Mouse (Mus musculus): ENCODE results near the gene Apod. TPM values are rescaled to one million over a fixed set of nuclear protein-coding genes. Genes with fewer than 3 reads are reported as not detected.
"Not testable (repeated sequence)": the region's sequence is repeated elsewhere in the genome, so short reads cannot be mapped to it uniquely, and the experiment has no call there.

Gene Apod
- polyA plus RNA-seq, 1 experiment from 2014 or later = 0.35 TPM

- no peak overlapping the region for H3K9ac ChIP-seq
- no peaks in the 10 kb centered on the region for H3K27me3 ChIP-seq
- H3K4me1 ChIP-seq (replicated peaks) = peaks cover 5% of the 10 kb centered on the region
- no peak overlapping the region for H3K4me3 ChIP-seq
- no peak overlapping the region for H3K4me2 ChIP-seq
- no peaks in the 10 kb centered on the region for H3K9me3 ChIP-seq (replicated peaks)
- ATAC-seq (replicated peaks; ENCODE audit: insufficient number of reproducible peaks, insufficient read depth, low FRiP score, low read depth) = no peak
- H3K36me3 ChIP-seq = no peaks in the 10 kb centered on the region
- no peak overlapping the region for H3K27ac ChIP-seq
- 90% methylated on average over 7 of the region's 7 CpGs for WGBS
Observed at GRCm38 (mm10) chr16:31320954-31321353, 6.3 kb upstream of the Apod start.

GRCm38 (mm10) chr16:31319723-31320122 is 5.1 kb upstream of the Apod start:
- H3K27me3 ChIP-seq; H3K9ac ChIP-seq; H3K36me3 ChIP-seq; ATAC-seq (replicated peaks; ENCODE audit: insufficient number of reproducible peaks, insufficient read depth, low FRiP score, low read depth); H3K9me3 ChIP-seq (replicated peaks); H3K4me1 ChIP-seq (replicated peaks); H3K4me3 ChIP-seq; H3K4me2 ChIP-seq: not testable (repeated sequence)
- H3K27ac ChIP-seq = peak overlapping the region; percentile 34
- 64% methylated on average over 3 of the region's 3 CpGs for WGBS

GRCm38 (mm10) chr16:31319316-31319715 is 4.7 kb upstream of the Apod start:
- Histone ChIP-seq H3K4me2 (no peak overlapping the region), H3K4me3 (no peak overlapping the region), H3K36me3 (no peaks in the 10 kb centered on the region), H3K27ac (peak overlapping the region; percentile 34), H3K27me3 (no peaks in the 10 kb centered on the region), H3K4me1 (replicated peaks) (peaks cover 5% of the 10 kb centered on the region), H3K9me3 (replicated peaks) (no peaks in the 10 kb centered on the region), H3K9ac (no peak overlapping the region)
- WGBS = 48% methylated on average over 4 of the region's 4 CpGs
- no peak for ATAC-seq (replicated peaks; ENCODE audit: insufficient number of reproducible peaks, insufficient read depth, low FRiP score, low read depth)

- WGBS = 74% methylated on average over 2 of the region's 2 CpGs
- Histone ChIP-seq H3K9me3 (replicated peaks) (no peaks in the 10 kb centered on the region), H3K4me2 (no peak overlapping the region), H3K36me3 (no peaks in the 10 kb centered on the region), H3K9ac (no peak overlapping the region), H3K4me3 (no peak overlapping the region), H3K4me1 (replicated peaks) (peaks cover 5% of the 10 kb centered on the region), H3K27me3 (no peaks in the 10 kb centered on the region), H3K27ac (no peak overlapping the region)
- ATAC-seq (replicated peaks; ENCODE audit: insufficient number of reproducible peaks, insufficient read depth, low FRiP score, low read depth) = no peak
Observed at GRCm38 (mm10) chr16:31318418-31318817, 3.8 kb upstream of the Apod start.

GRCm38 (mm10) chr16:31316246-31317143 is 1.9 kb upstream of the Apod start:
- H3K36me3 ChIP-seq; H3K9ac ChIP-seq; H3K4me1 ChIP-seq (replicated peaks); H3K4me2 ChIP-seq; H3K4me3 ChIP-seq; H3K27me3 ChIP-seq; H3K9me3 ChIP-seq (replicated peaks); ATAC-seq (replicated peaks; ENCODE audit: insufficient number of reproducible peaks, insufficient read depth, low FRiP score, low read depth): not testable (repeated sequence)
- 48% methylated on average over 12 of the region's 12 CpGs for WGBS
- H3K27ac ChIP-seq = peak overlapping the region; percentile 42

GRCm38 (mm10) chr16:31315294-31315693 is 686 bp upstream of the Apod start:
- H3K27me3 ChIP-seq = no peaks in the 10 kb centered on the region
- WGBS = 78% methylated on average over 4 of the region's 4 CpGs
- H3K4me2 ChIP-seq = no peak overlapping the region
- H3K36me3 ChIP-seq = no peaks in the 10 kb centered on the region
- H3K27ac ChIP-seq = no peak overlapping the region
- no peaks in the 10 kb centered on the region for H3K9me3 ChIP-seq (replicated peaks)
- H3K4me1 ChIP-seq (replicated peaks) = peaks cover 5% of the 10 kb centered on the region
- no peak overlapping the region for H3K9ac ChIP-seq
- ATAC-seq (replicated peaks; ENCODE audit: insufficient number of reproducible peaks, insufficient read depth, low FRiP score, low read depth) = no peak
- H3K4me3 ChIP-seq = no peak overlapping the region

- Histone ChIP-seq H3K9me3 (replicated peaks) (no peaks in the 10 kb centered on the region), H3K4me2 (no peak overlapping the region)
Observed at GRCm38 (mm10) chr16:31313611-31314010, 997 bp downstream of the Apod start.

GRCm38 (mm10) chr16:31312296-31312695 is 2.3 kb downstream of the Apod start:
- Histone ChIP-seq H3K9ac (no peak overlapping the region), H3K4me2 (no peak overlapping the region), H3K36me3 (no peaks in the 10 kb centered on the region), H3K27ac (no peak overlapping the region), H3K4me1 (replicated peaks) (peaks cover 5% of the 10 kb centered on the region), H3K4me3 (no peak overlapping the region), H3K27me3 (no peaks in the 10 kb centered on the region), H3K9me3 (replicated peaks) (no peaks in the 10 kb centered on the region)
- 62% methylated on average over 3 of the region's 3 CpGs for WGBS
- no peak for ATAC-seq (replicated peaks; ENCODE audit: insufficient number of reproducible peaks, insufficient read depth, low FRiP score, low read depth)

More at GRCm38 (mm10) chr16:31313611-31314010, 997 bp downstream of the Apod start:
- no peak overlapping the region for H3K4me3 ChIP-seq
- WGBS = 60% methylated on average over 2 of the region's 2 CpGs
- no peaks in the 10 kb centered on the region for H3K27me3 ChIP-seq
- no peaks in the 10 kb centered on the region for H3K36me3 ChIP-seq
- H3K27ac ChIP-seq = no peak overlapping the region
- no peak for ATAC-seq (replicated peaks; ENCODE audit: insufficient number of reproducible peaks, insufficient read depth, low FRiP score, low read depth)
- no peak overlapping the region for H3K9ac ChIP-seq
- peaks cover 5% of the 10 kb centered on the region for H3K4me1 ChIP-seq (replicated peaks)

GRCm38 (mm10) chr16:31305199-31305919 is 9.2 kb downstream of the Apod start:
- H3K36me3 ChIP-seq = no peaks in the 10 kb centered on the region
- no peak overlapping the region for H3K9ac ChIP-seq
- WGBS = 60% methylated on average over 5 of the region's 5 CpGs
- ATAC-seq (replicated peaks; ENCODE audit: insufficient number of reproducible peaks, insufficient read depth, low FRiP score, low read depth) = no peak
- no peaks in the 10 kb centered on the region for H3K4me1 ChIP-seq (replicated peaks)
- H3K9me3 ChIP-seq (replicated peaks) = no peaks in the 10 kb centered on the region
- H3K4me3 ChIP-seq = no peak overlapping the region
- no peak overlapping the region for H3K27ac ChIP-seq
- no peak overlapping the region for H3K4me2 ChIP-seq
- no peaks in the 10 kb centered on the region for H3K27me3 ChIP-seq

- no peak overlapping the region for H3K4me2 ChIP-seq
- WGBS = 68% methylated on average over 10 of the region's 10 CpGs
- peaks cover 7% of the 10 kb centered on the region; the same call in 1 of the 2 replicates for H3K4me1 ChIP-seq (replicated peaks)
- no peaks in the 10 kb centered on the region for H3K27me3 ChIP-seq
- H3K4me3 ChIP-seq = no peak overlapping the region
- H3K36me3 ChIP-seq = no peaks in the 10 kb centered on the region
- ATAC-seq (replicated peaks; ENCODE audit: insufficient number of reproducible peaks, insufficient read depth, low FRiP score, low read depth) = no peak
- H3K9ac ChIP-seq = no peak overlapping the region
- H3K27ac ChIP-seq = no peak overlapping the region
- H3K9me3 ChIP-seq (replicated peaks) = no peaks in the 10 kb centered on the region
Observed at GRCm38 (mm10) chr16:31303276-31303675, 11.3 kb downstream of the Apod start.

GRCm38 (mm10) chr16:31300883-31301532 is 13.6 kb downstream of the Apod start:
- no peaks in the 10 kb centered on the region for H3K36me3 ChIP-seq
- no peak for ATAC-seq (replicated peaks; ENCODE audit: insufficient number of reproducible peaks, insufficient read depth, low FRiP score, low read depth)
- H3K9me3 ChIP-seq (replicated peaks) = no peaks in the 10 kb centered on the region
- H3K27me3 ChIP-seq = no peaks in the 10 kb centered on the region
- 79% methylated on average over 6 of the region's 6 CpGs for WGBS
- no peak overlapping the region for H3K4me3 ChIP-seq
- no peak overlapping the region for H3K27ac ChIP-seq
- peaks cover 7% of the 10 kb centered on the region; the same call in 1 of the 2 replicates for H3K4me1 ChIP-seq (replicated peaks)
- H3K9ac ChIP-seq = no peak overlapping the region
- no peak overlapping the region for H3K4me2 ChIP-seq

Measured in heart, embryonic 15.5 days (tissue).